Mouse (Mus musculus) granulocyte monocyte progenitor cell, adult 5-6 weeks (primary cell): ENCODE measurements around the gene Gm17428. TPM values are rescaled to one million over a fixed set of nuclear protein-coding genes. Genes with fewer than 3 reads are reported as not detected.
"Not testable (repeated sequence)": the region's sequence is repeated elsewhere in the genome, so short reads cannot be mapped to it uniquely, and the experiment has no call there.

ENCODE experiments used
- ATAC-seq: replicated peaks from 2 replicates; pipeline ENCODE4 v1.8.0; 2016; ENCODE audit warnings: mild to moderate bottlenecking, moderate TSS enrichment, inconsistent platforms; ENCODE audit not compliant: poor library complexity, severe bottlenecking
- total RNA-seq, 2 experiments: library from RNA; stranded (forward) in 1 of 2; stranded (reverse) in 1 of 2; fragments of 200-712, 200-1000 nt in 1 of 2; fragments of >200 nt in 1 of 2; fragmentation: Nextera tagmentation in 1 of 2; gene quantifications; 2 replicates each; pipeline ENCODE4 v1.2.3; 2014 to 2017

The Gm17428 gene
- total RNA-seq, 2 experiments from 2014 or later: not detected

DNA sequence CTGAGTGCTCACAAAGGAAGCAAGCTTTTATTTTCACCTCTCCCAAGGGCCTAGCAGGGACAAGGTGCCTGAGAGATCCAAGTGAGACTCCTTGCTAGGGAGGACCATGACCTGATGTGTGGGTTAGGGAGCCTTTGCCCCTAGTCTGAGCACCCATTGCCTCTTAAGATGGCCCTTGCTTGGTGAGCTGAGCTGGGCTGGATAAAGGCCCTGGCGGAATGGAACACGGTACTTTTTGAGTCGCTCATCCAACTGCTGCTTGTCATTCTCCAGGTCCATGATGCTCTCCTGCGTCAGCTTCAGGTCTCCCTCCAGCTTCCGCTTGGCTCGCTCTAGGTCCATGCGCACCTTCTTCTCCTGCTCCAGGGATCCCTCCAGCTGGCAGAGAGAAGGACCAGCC, 5.2 kb downstream of the Gm17428 start:
- ATAC-seq: no peak

GRCm38 (mm10) chr14:54988350-54988874, 11.7 kb downstream of the Gm17428 start:
- not testable (repeated sequence) for ATAC-seq

- no peak for ATAC-seq
Observed at GRCm38 (mm10) chr14:54988882-54989281, 12.1 kb downstream of the Gm17428 start.

DNA sequence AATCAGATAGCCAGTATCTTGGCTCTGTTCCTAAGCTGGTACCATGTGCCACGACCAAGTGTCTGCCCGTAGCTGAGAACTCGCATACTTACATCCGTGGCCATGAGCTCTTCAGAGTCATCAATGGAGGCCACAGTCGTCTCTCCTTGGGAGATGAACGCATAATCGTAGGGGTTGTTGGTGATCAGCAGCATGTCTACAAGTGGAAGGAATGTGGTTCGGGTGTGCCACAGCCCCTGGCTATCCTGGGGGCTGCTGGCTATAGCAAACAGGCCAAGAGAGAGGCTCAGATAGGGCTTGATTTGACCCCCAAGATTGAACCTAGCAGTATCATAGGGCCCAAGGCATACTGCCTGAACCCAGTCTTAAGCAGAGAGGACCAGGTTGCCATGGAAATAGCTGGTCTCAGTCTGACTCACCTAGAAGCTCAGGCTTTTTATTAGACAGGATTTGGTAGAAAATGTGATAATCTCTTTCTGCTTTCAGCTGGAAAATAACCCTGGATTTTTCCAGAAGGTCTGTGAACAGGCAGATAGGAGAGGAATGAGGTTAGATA, 13.2 kb downstream of the Gm17428 start:
- no peak for ATAC-seq

- ATAC-seq: no peak
Observed at GRCm38 (mm10) chr14:54992196-54992595, 15.5 kb downstream of the Gm17428 start.

DNA sequence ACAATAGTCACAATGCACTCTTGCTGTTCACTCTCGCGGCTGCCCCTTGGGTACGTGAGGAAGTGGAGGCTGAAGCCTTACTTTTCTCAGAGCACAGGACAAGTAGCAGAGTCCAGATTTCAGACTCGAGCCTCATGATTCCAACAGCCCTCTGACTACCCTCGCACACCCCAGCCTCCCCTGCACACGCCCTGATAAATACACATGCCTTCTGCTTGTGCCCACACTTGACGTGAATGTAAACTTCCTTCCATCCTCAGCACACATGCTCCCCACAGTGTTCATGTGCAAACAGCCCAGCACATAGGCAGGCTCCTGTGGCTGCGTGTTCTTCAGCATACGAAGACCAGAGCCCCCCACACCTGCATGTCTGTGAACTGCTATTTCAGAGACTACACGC, 16.9 kb downstream of the Gm17428 start:
- no peak for ATAC-seq

GRCm38 (mm10) chr14:54994136-54994868, 17.6 kb downstream of the Gm17428 start, which contains the start of gene Myh7:
Myh7 (minus strand) TSS chr14:54994626.
- no peak for ATAC-seq

- no peak for ATAC-seq
Observed at GRCm38 (mm10) chr14:54994869-54995186, 18.1 kb downstream of the Gm17428 start.

- ATAC-seq: no peak
Observed at GRCm38 (mm10) chr14:54995457-54996138, 18.9 kb downstream of the Gm17428 start.

GRCm38 (mm10) chr14:54996793-54997192, 20.1 kb downstream of the Gm17428 start:
- no peak for ATAC-seq

DNA sequence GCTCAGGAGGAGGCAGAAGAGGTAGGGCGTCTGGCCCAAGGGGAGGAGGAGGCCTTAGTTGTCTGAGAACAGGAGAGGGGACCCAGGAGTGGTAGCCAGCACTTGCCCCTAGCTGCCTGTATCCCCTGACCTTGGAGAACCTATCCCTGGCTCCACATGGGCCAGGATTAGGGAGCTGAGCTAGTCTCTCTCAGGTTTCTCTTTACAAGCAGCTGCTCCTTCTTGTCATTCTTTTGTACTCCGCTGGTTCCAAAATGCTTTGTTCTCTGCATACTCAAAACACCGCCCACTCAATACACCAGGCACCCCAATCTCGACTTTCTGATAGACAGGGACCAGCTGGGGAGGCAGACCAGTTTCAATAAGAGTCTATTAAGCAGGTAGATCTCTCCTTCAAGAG, 20.6 kb downstream of the Gm17428 start:
- ATAC-seq: no peak

GRCm38 (mm10) chr14:54998680-54999079, 21.9 kb downstream of the Gm17428 start:
- no peak for ATAC-seq

- not testable (repeated sequence) for ATAC-seq
Observed at GRCm38 (mm10) chr14:54999868-55000267, 23.1 kb downstream of the Gm17428 start.

DNA sequence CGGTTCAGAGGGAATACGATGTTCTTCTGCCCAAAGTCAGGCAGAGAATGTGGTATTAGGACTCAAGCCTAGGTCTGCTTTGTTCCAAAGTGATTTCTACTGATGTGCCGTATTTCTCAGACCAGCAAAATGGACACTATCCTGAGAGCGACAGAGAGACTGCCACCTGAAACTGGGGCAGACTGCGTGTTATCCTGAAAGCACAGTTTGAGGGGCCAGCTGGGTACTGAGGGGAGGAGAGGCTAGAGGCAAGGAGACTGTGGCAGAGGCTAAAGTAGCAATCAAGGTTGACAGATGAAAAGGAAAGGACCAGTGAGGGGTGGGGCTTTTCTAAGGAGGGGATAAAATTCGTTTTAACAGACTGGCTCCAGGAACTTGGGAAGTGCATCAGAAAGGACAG, 24.1 kb downstream of the Gm17428 start:
- no peak for ATAC-seq

GRCm38 (mm10) chr14:55001446-55001845, 24.7 kb downstream of the Gm17428 start:
- ATAC-seq: no peak

- ATAC-seq: peak; percentile 81
Observed at GRCm38 (mm10) chr14:55001938-55002686, 25.4 kb downstream of the Gm17428 start.

DNA sequence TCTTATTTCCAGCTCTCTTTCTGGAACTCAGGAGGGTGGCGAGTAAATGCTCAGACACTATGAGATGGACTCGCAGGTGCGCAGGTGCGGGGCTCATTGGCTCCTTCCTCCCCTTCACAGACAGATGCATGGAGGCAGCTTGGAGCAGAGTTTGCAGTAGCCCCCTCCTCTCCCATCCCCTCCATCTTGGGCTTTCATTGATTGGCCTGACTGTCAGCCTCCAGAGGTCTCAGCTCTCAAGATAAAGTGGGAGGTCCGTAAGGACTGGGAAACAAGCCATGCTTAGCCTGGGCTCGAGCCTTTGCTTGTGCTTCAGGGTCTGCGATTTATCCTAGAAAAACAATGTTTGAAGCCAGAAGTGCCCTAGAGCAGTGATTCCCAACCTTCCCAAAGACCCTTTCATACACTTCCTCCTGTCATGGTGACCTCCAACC, 26.0 kb downstream of the Gm17428 start:
- no peak for ATAC-seq

DNA sequence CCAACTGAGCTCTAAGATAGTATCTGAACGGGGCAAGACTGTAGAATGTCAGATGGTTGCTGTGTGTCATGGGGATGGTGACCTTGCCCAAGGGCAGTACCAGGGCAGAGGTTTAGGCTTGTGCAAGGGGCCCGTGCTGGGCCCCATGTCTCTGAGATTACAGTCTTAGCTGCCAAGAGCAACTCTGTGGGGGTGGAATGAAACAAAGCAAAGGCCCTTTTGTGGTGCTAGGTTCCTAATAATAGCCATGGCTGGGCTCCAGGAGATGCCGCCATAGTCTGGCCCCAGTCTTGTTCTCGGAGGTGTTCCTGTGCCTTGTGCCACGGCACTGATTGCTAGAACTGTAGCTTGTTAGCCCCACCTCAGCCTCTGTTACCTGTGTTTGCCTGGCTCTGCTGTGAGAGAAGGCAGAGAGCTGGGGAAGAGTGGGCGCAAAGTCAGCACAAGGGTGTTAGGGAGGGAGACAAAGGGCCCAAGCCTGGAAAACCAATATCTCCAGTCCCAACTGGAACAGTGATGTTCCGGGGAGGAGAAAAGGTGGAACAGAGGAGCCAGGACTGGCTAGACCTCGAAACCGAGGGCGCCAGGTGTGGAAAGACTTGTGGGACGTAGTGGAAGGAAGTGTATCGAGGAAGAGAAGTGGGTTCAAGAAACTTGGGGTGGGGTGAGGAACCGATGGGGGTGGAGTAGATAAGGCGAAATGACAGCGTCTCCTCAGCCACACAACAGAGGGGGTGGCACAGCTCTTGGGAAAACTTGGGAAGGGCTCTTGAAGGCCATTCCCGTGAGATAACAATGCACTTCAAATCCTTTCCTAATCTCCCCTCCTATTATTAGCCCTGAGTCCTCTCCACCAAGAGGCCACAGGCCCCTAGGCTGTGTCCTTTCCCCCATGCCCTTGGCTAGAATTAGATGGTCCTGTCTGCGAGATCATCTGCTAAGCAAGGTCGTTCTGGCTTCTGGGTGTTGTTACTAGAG, 27.4 kb downstream of the Gm17428 start:
- peak; percentile 40; the same call in 1 of the 2 replicates for ATAC-seq

DNA sequence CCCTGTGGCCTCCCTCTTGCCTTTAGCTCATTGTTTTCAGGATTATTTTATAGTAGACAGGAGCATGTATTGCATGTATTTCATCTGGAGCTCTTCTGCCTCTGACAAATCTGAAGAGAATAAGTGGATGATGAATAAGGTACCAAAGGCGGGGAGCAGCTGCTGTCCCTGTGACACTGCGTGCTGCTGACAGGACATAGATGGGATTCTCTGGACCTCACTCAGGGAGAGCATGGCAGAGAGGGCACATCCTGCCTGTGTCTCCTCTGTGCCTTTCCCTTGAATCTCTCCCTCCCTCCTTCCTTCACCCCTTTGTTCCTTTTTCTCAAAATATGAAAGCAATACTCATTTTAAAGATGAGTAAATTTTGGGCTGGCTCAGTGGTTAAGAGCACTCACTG, 28.8 kb downstream of the Gm17428 start:
- no peak for ATAC-seq
